In the genomic region with DNA sequence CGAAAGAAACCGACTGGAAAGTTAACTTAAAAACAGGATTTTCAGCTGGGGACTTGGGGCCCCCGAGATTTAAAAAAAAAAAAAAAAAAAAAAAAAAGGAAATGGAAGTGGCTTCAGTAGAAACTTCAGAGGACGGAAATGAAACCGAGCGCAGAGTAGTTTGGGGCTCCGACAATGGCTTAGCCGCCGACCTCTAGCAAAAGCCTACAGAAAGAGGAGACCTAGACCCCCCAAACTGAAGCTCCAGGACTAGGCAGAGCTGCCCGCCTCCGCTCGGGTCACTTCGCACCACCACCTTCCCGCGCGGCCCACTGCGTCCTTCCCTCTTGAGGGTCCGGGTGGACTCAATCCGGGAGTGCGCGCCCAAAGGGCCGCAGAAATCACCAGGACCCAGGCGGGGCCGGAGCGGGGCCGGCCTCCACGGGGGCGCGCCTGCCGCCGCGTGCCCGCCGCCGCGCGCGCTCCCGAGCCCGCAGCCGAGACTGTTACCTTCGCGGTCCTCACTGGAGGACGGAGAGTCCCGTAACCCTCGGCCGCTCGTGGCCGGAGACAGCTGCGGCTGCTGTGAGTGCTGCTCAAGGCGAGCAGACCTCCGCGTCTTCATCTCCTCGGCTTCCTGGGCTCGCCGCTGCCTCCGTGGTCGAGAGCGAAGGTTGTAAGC, we compare ENCODE assay signal across 8 mouse cellular contexts. TPM values are rescaled to one million over a fixed set of nuclear protein-coding genes. Genes with fewer than 3 reads are reported as not detected.
A peak's percentile ranks its signal among the peaks of the same experiment; 100 is the strongest.
DNase-seq lines count a peak whose midpoint lies in the region; ATAC-seq lines count a peak whose summit lies in the region.

A gene (plus strand): TSS at position 135 of the 661 bp plus-strand sequence.

- peak; percentile 89 for ATAC-seq in kidney, embryonic 16.5 days (ENCODE audit: low FRiP score, low TSS enrichment)
- ATAC-seq in forebrain, embryonic 15.5 days (replicated peaks): peak; percentile 80

- H3K27me3 ChIP-seq in kidney, embryonic 16.5 days (ENCODE audit: insufficient read depth, low read length): no peaks in the 10 kb centered on the region
- no peaks in the 10 kb centered on the region for H3K27me3 ChIP-seq in forebrain, embryonic 15.5 days
- H3K27me3 ChIP-seq in hindbrain, embryonic 10.5 days (ENCODE audit: insufficient read depth, poor library complexity, severe bottlenecking): no peaks in the 10 kb centered on the region
- no peaks in the 10 kb centered on the region for H3K27me3 ChIP-seq in splenic B cell, adult 2 months (ENCODE audit: control insufficient read depth, insufficient read depth, low read length, poor library complexity, severe bottlenecking)

- H3K9ac ChIP-seq in kidney, embryonic 16.5 days (replicated peaks; ENCODE audit: low read length): peak within 1 kb of the TSS; percentile 96
- H3K9ac ChIP-seq in forebrain, embryonic 15.5 days (replicated peaks): peak within 1 kb of the TSS; percentile 92

- WGBS in kidney, embryonic 16.5 days: under 1% methylated on average over 59 of the region's 59 CpGs
- WGBS in forebrain, embryonic 15.5 days: under 1% methylated on average over 56 of the region's 59 CpGs
- WGBS in hindbrain, embryonic 10.5 days: under 1% methylated on average over 59 of the region's 59 CpGs

- H3K4me2 ChIP-seq in kidney, embryonic 16.5 days (replicated peaks; ENCODE audit: low read depth, low read length): peak within 1 kb of the TSS; percentile 67
- peak within 1 kb of the TSS; percentile 66 for H3K4me2 ChIP-seq in forebrain, embryonic 15.5 days (replicated peaks)

- peak within 1 kb of the TSS; percentile 100 for H3K27ac ChIP-seq in kidney, embryonic 16.5 days (ENCODE audit: low read length)
- peak within 1 kb of the TSS; percentile 96 for H3K27ac ChIP-seq in forebrain, embryonic 15.5 days (replicated peaks)
- peak within 1 kb of the TSS; percentile 99 for H3K27ac ChIP-seq in hindbrain, embryonic 10.5 days

- intact Hi-C loops in left cerebral cortex, postnatal 36 days (cut with DNase I): no loop called here

- H3K9me3 ChIP-seq in kidney, embryonic 16.5 days (ENCODE audit: low read length): no peaks in the 10 kb centered on the region
- no peaks in the 10 kb centered on the region for H3K9me3 ChIP-seq in forebrain, embryonic 15.5 days
- no peaks in the 10 kb centered on the region for H3K9me3 ChIP-seq in hindbrain, embryonic 10.5 days

- H3K4me1 ChIP-seq in kidney, embryonic 16.5 days (ENCODE audit: insufficient read depth, low read length): peaks cover 14% of the 10 kb centered on the region
- peaks cover 19% of the 10 kb centered on the region for H3K4me1 ChIP-seq in forebrain, embryonic 15.5 days
- H3K4me1 ChIP-seq in hindbrain, embryonic 10.5 days (replicated peaks): peaks cover 22% of the 10 kb centered on the region

- H3K4me3 ChIP-seq in kidney, embryonic 16.5 days (ENCODE audit: low read length): peak within 1 kb of the TSS; percentile 86
- peak within 1 kb of the TSS; percentile 95 for H3K4me3 ChIP-seq in forebrain, embryonic 15.5 days
- H3K4me3 ChIP-seq in hindbrain, embryonic 10.5 days: peak within 1 kb of the TSS; percentile 82

- DNase-seq in kidney, adult 18-20 months: no peak
- DNase-seq in adrenal gland, postnatal 4 days (ENCODE audit: low spot score in 2 of 2): peak; percentile 67 to 71
- peak; percentile 87 for DNase-seq in hindbrain, embryonic 10.5 days (ENCODE audit: low spot score)
- no peak for DNase-seq in left cerebral cortex, postnatal 36 days (ENCODE audit: low spot score in 2 of 2)
- peak; percentile 88 for DNase-seq in mesoderm, embryonic 11.5 days (ENCODE audit: low read depth, low spot score)
- peak; percentile 84 for DNase-seq in splenic B cell, adult 2 months (ENCODE audit: low read depth, low spot score)

- H3K36me3 ChIP-seq in kidney, embryonic 16.5 days (ENCODE audit: insufficient read depth, low read length): peaks cover 30% of the 10 kb centered on the region
- H3K36me3 ChIP-seq in forebrain, embryonic 15.5 days: peaks cover 30% of the 10 kb centered on the region
- peaks cover 36% of the 10 kb centered on the region for H3K36me3 ChIP-seq in hindbrain, embryonic 10.5 days
- H3K36me3 ChIP-seq in splenic B cell, adult 2 months (ENCODE audit: control insufficient read depth, insufficient read depth, low read length, poor library complexity, severe bottlenecking): peaks cover 23% of the 10 kb centered on the region

RNA-seq across cellular contexts. Expression of the gene that starts here (rescaled TPM):
- 117 and 118 TPM in 2 replicates for polyA plus RNA-seq in kidney, embryonic 16.5 days (2015; fragmentation: Nextera tagmentation; extraction: Ambion mirVana)
- 100 to 1,000 TPM; 135 to 136 TPM for total RNA-seq in adrenal gland, postnatal 4 days (2021)
- 69.7 and 73.6 TPM in 2 replicates for polyA plus RNA-seq in forebrain, embryonic 15.5 days (2015; fragmentation: Nextera tagmentation; extraction: Ambion mirVana)
- polyA plus RNA-seq in hindbrain, embryonic 10.5 days (2016; fragmentation: Nextera tagmentation; extraction: Ambion mirVana): 94.6 and 104 TPM in 2 replicates
- 10 to 100 TPM; 48.5 to 51.0 TPM for total RNA-seq in left cerebral cortex, postnatal 36 days (2021)

Comparison
In these comparisons a context has a peak if more than half of its experiments do, and no peak if none do; other contexts are left out.
1. DNase-seq: peak in adrenal gland, postnatal 4 days (2 of 2), hindbrain, embryonic 10.5 days (single experiment), mesoderm, embryonic 11.5 days (single experiment) and splenic B cell, adult 2 months (single experiment); none in kidney, adult 18-20 months (single experiment) and left cerebral cortex, postnatal 36 days (0 of 2).
2. Peak in every context shown above with its lines, with median percentiles within 50 percentile points of each other: H3K27ac ChIP-seq and H3K4me3 ChIP-seq.